Mouse (Mus musculus): ENCODE measurements around the gene Pias4. TPM values are rescaled to one million over a fixed set of nuclear protein-coding genes. Genes with fewer than 3 reads are reported as not detected.
"Not testable (repeated sequence)": the region's sequence is repeated elsewhere in the genome, so short reads cannot be mapped to it uniquely, and the experiment has no call there.

Gene Pias4
- total RNA-seq, 2 experiments from 2014 or later = 22.1 to 22.5 TPM

DNA sequence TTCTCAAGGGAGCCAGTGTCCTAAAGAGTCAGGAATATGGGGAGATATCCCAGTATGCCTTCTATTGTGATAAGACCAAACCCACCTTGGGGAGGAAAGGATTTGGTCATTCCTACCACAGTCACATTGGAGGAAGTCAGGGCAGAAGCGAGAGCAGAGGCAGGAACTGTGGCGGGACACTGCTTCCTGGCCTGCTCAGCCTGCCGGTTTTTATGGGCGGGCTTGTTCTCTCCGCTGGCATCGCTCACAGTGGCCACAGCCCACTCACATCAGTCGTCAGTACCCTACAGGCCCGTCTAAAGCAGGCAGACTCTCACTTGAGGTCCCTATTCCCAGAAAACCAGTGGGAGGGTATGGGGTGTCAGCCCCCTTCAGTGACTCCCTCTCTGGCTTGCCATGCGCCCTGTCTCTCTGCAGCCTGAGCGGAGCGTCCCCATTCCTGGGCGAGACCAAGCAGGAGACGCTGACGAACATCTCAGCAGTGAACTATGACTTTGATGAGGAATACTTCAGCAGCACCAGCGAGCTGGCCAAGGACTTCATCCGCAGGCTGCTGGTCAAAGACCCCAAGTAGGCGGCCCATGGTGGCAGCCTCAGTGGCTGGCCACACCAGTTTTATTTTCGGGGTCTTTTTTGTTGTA, 23.7 kb upstream of the Pias4 start:
- no peak for DNase-seq (ENCODE audit: low spot score in 2 of 2)

DNA sequence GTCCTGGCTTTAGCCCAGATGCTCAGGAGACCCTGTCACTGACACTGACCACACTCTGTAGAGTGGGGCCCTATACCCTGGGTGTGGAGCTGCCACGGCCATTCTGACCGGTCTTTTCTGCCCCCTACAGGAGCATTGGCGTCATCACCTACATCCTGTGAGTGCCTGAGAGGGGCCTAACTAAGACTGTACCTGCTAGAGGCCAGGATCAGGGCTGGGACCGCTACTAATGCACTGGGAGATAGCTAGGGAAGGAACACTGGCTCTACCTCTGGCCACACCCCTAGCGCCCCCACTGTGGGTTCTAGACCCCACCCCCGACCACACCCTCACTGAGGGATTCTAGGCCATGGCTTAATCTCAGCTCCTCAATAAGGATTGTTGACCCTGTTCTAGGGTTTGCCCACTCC, 23.2 kb upstream of the Pias4 start:
- DNase-seq (ENCODE audit: low spot score in 2 of 2) = no peak

DNA sequence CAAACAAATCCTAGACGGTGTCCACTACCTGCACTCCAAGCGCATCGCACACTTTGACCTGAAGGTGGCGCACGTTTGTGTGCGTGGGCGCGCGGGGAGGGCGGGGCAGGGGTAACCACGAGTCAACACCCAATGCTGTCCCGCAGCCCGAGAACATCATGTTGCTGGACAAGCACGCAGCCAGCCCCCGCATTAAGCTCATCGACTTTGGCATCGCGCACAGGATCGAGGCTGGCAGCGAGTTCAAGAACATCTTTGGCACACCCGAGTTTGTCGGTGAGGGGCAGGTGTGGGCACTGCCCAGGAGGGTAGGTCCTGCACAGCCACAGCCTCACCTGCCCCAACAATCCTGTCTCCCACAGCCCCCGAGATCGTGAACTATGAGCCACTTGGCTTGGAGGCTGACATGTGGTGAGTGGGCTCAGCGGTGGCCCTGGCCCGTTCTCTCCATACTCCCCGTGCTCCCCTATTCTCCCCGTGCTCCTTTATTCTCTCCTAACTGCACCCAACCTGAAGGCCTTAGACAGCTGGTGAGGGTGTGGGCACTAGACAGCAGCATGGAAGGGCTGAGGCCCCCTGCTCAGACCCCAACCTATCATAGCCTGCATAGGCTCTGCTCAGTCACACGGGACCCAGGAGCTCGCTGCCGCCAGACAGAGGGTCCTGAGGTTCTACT, 22.7 kb upstream of the Pias4 start:
- peak in 1 of 2 experiments; percentile 18 for DNase-seq (ENCODE audit: low spot score in 2 of 2)

DNA sequence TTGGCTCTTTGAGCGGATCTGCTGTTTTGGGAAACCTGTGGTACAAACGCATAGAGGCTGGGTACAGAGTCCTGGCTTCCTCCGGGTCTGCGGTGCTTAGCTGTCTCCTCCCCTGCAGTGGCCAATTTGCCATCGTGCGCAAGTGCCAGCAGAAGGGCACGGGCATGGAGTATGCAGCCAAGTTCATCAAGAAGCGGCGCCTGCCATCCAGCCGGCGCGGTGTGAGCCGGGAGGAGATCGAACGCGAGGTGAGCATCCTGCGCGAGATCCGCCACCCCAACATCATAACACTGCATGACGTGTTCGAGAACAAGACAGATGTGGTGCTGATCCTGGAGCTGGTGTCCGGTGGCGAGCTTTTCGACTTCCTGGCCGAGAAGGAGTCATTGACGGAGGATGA, 22.1 kb upstream of the Pias4 start:
- peak in 1 of 2 experiments; percentile 20 for DNase-seq (ENCODE audit: low spot score in 2 of 2)

DNA sequence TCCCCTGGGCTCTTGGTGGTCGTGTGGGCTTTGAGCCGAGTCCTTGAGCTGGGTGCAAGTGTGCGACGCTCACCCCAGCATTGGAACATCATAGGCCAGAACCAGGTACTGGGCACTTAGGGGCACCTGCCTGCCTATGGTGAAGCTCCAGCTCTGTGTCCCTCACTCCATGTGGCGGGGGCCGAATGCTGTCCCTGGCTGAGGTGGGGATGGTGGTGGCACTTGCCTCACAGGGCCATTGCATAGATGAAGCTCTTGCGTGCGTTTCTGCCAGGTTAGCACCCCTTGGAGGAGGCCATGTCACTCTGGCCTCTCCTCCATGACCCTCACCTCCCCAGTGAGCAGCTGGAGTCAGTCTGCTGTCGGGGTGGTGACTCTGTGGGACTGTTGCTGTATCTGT, 19.4 kb upstream of the Pias4 start:
- peak in 1 of 2 experiments; percentile 16 for DNase-seq (ENCODE audit: low spot score in 2 of 2)

DNA sequence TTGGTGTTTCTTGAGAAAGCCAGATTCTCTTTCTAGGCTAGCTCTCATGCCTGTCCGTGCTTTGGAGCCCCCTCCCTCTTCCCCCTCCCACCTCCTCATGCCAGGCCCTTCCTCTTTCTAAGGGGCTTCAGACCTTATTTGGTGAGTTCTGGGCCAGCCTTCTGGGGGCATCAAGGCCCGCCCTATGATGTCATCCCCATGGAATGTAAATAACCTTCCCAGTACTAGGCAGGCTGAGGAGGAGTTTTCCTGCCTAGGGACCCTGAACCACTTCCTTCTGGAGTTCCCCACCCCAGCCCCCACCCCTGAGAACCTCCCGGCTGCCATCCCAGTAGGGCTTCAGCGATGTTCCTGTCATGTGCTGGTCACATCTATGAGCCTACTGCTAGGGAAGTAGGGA, 17.0 kb upstream of the Pias4 start:
- DNase-seq (ENCODE audit: low spot score in 2 of 2) = no peak

DNA sequence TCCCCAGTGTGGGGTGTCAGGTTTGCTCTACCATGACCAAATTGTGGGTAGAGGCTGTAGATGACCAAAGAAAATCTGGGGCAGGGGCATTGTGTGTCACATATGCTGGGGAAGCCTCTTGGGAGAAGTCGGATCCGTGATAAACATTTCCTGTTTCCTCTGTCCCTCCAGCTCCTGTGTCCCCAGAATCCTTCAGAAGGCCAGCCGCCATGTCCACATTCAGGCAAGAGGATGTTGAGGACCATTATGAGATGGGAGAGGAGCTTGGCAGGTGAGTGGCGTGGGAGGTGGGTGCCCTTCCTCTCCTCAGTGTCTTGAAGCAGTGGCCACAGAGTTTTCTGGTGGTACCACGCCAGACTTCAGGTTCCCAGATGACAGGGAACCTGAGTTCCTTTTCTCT, 16.1 kb upstream of the Pias4 start, which contains the start of gene 4930442H23Rik:
4930442H23Rik (minus strand) TSS at position 45 of the 400 bp plus-strand sequence.
- DNase-seq (ENCODE audit: low spot score in 2 of 2) = no peak

DNA sequence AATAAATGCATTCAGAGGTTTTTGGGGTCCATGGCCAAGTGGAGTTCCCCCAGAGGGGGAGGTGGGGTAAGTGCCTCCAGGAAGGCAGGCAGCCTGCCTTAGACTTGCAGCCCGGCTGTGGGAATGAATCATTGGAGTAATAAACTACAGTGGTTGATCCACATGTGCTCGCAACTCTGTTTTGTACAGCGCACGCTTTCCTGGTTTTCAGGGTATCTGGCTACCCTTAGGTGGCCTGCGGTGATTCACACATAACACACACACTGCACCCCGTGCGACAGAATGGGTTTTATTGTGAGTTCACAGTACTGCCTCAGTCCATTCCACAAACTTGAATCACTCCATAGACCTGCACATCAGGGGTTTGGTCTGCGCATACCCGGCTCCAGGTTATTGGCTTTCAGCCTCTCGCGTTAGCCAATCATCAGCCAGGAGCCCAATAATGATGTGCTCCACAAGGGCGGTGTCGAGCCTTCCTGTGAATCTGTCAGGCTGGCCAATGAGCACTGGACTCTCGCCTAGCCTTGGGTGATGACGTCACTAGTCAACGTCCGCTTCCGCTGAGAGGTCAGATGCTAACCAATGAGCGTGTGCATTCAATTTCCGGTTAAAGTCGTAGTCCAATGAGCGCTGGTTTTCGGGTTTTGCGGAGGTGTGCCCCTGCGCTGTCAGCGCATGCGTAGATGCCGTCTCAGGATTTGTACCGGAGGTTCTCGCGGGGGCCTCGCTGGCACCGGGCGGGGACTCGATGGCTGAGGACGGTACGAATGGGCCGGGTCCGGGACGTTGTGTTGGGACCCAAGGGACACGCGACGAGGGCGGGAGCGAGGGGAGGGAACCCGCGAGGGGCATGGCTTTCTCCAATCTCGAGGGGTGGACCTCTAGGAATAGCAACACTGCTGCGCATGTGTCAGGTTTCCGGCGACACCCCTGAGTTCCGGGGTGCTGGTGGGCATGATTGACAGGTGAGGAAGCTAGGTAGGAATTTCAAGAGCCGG, 14.9 kb upstream of the Pias4 start, which contains the start of gene Dapk3:
Dapk3 (plus strand) TSS at position 670 of the 998 bp plus-strand sequence.
- peak; percentile 90 to 94 for DNase-seq (ENCODE audit: low spot score in 2 of 2)

DNA sequence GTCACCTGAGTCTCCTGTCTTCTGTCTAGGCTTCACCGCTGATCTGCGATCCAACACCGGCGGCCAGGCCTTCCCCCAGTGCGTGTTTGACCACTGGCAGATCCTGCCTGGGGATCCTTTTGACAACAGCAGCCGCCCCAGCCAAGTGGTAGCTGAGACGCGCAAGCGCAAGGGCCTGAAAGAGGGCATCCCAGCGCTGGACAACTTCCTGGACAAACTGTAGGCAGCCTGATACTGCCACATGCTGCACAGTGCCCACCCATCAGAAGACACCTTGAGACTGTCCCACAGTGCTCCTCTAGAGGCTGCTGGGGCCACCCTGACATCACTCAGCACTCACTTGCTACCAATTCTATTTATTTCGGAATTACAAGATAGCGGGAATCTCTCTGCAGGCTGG, 14.1 kb upstream of the Pias4 start:
- not testable (repeated sequence) for DNase-seq (ENCODE audit: low spot score in 2 of 2)

DNA sequence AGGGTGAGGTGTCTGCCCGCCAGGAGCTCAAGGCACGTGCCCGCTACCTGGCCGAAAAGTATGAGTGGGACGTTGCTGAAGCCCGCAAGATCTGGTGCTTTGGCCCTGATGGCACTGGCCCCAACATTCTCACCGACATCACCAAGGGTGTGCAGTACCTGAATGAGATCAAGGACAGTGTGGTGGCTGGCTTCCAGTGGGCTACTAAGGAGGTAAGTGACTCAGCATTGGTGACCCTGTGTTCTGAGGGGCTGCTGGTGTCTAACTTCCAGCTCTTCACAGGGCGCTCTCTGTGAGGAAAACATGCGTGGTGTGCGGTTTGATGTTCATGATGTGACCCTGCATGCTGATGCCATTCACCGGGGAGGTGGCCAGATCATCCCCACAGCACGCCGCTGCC, 13.2 kb upstream of the Pias4 start:
- no peak for DNase-seq (ENCODE audit: low spot score in 2 of 2)

DNA sequence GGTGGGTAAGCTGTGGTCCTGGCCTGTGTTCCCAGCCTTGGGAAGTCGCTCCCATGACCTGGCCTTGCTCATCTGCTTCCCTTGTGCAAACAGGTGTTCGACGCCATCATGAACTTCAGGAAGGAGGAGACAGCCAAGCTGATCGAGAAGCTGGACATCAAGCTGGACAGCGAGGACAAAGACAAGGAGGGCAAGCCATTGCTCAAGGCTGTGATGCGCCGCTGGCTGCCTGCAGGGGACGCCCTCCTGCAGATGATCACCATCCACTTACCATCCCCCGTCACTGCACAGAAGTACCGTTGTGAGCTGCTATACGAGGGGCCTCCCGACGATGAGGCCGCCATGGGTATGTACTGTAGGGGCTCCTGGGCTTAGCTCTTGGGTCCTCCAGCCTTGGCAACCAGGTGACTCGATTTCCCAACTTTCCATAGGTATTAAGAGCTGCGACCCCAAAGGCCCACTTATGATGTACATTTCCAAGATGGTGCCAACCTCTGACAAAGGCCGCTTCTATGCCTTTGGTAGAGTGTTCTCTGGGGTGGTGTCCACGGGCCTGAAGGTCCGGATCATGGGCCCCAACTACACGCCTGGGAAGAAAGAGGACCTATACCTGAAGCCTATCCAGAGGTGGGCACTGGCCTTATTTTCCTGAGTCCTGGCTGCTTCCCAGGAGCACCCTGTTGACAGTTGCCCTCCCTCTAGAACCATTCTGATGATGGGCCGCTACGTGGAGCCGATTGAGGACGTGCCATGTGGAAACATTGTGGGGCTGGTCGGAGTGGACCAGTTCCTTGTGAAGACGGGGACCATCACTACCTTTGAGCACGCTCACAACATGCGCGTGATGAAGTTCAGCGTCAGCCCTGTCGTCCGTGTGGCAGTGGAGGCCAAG, 12.0 kb upstream of the Pias4 start:
- DNase-seq (ENCODE audit: low spot score in 2 of 2) = no peak

DNA sequence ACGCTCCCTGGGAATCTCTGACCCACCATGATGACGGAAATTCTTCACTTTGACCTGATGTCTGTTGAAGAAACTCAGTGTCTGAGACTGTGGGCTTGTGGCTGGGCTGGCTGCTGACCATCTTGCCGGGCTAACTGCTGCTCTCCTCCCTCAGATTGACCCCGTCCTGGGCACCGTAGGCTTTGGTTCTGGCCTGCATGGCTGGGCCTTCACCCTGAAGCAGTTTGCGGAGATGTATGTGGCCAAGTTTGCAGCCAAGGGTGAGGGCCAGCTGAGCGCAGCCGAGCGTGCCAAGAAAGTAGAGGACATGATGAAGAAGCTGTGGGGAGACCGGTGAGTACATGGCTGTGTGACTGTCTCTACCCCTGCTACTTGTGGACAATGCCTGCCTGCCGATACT, 11.2 kb upstream of the Pias4 start:
- no peak for DNase-seq (ENCODE audit: low spot score in 2 of 2)

DNA sequence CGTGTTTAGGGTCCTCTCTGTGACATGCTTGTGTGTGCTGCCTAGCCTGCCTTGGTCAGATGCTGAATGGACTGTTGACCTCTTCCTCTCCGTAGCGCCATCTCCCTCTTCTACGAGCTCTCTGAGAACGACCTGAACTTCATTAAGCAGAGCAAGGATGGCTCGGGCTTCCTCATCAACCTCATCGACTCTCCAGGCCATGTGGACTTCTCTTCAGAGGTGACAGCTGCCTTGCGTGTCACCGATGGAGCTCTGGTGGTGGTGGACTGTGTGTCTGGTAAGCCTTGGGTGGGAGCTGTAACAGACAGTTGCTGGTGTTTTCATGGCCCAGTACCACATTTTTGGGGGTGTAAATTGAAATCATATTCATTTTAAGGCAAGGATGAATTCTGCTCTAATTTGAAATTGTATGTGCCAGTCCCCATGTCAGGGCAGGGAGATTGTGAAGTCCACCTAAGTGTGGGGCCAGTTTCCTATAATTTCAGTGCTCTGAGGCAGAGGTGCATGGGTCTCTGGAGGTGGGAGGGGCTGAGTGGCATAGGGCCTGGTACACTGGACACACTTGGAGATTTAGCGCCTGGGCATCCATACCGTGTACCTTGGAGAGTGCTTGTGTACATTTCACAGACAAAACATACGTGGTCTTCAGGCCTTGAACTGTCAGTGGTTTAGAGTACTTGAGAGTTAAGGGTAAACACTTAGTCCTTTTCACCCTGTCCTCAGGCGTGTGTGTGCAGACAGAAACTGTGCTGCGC, 10.4 kb upstream of the Pias4 start:
- no peak for DNase-seq (ENCODE audit: low spot score in 2 of 2)

DNA sequence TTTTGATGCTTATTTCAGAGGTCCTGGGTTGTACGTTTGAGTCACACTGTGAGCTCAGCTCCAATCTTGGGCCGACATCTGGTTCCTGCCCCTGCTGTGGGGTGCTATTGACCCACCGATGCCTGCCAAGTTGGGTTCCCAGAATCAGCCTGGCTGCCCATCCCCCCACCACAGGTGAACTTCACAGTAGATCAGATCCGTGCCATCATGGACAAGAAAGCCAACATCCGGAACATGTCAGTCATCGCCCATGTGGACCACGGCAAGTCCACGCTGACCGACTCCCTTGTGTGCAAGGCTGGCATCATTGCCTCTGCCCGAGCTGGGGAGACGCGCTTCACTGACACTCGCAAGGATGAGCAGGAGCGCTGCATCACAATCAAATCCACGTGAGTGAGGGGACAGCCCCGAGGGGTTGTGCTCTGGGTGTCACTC, 9.8 kb upstream of the Pias4 start:
- no peak for DNase-seq (ENCODE audit: low spot score in 2 of 2)

DNA sequence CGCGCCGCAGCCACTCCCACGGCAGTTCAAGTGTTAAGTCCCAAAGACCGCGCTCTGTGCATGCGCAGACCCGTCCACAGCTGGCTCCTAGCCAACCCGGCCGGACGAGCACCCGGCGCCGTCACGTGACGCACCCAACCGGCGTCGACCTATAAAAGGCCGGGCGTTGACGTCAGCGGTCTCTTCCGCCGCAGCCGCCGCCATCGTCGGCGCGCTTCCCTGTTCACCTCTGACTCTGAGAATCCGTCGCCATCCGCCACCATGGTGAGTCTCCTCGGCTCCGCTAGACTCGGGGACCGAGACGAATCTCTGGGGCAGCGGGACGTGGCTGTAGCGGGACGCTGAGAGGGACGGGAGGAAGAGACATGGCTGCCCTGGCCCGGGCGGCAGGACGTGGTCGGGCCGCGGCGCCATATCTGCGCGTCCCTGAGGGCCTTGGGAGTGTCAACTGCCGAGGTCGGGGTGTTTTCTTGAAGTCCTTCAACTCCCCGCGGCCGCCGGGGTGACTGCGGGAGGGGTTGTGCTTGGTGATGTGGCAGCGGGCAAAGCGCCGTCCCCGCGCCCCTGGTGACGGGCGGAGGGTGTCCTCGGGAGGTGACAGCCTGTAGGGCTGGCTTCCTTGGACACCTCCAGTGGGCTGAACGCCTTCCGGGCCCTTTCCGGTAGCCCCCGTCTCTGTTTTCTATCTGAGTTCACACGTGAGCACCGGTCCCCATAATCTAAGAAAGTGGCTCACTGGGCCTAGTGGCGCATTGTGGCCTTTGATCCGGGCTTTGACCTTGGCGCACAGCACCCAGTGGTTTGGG, 8.9 kb upstream of the Pias4 start, which contains the start of gene Eef2:
Eef2 (plus strand) TSS at position 166 of the 806 bp plus-strand sequence.
- peak; percentile 100 for DNase-seq (ENCODE audit: low spot score in 2 of 2)

DNA sequence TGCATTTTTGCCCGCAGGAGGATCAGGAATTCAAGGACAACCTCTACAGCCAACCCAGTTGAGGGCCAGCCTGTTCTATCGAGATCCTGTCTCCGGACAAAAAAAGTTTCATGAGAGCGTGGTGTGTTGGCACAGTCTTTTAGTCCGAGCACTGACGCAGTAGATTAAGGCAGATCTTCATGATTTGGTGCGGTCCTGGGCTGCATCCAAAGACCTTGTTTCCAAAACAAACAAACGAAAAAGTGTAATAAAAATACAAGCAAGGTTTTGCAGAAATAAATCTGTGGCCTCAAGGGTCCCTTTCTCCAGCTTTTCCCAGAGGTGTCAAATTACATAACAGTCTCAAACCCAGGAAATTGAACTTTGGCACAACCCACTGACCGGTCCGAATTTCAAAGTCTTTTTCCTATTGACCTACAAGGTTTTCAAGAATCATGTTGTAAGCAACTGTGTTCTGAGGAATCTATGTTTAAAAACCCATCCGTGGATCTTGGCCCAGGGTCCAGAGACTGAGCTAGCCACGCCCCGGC, 8.3 kb upstream of the Pias4 start:
- DNase-seq (ENCODE audit: low spot score in 2 of 2) = peak in 1 of 2 experiments; percentile 69

DNA sequence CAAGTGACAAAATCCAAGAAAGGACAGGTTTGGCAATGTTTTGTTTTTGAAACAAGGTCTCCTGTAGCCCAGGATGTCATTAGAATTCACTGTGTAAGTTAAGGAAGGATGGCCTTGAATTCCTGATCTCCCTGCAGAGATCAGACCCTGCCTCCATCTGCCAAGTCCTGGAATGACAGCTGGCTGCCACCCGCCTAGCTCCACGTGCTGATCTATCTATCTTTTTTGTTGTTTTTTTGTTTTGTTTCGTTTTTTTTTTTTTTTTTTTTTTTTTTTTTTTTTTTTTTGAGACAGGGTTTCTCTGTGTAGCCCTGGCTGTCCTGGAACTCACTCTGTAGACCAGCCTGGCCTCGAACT, 7.6 kb upstream of the Pias4 start:
- not testable (repeated sequence) for DNase-seq (ENCODE audit: low spot score in 2 of 2)

DNA sequence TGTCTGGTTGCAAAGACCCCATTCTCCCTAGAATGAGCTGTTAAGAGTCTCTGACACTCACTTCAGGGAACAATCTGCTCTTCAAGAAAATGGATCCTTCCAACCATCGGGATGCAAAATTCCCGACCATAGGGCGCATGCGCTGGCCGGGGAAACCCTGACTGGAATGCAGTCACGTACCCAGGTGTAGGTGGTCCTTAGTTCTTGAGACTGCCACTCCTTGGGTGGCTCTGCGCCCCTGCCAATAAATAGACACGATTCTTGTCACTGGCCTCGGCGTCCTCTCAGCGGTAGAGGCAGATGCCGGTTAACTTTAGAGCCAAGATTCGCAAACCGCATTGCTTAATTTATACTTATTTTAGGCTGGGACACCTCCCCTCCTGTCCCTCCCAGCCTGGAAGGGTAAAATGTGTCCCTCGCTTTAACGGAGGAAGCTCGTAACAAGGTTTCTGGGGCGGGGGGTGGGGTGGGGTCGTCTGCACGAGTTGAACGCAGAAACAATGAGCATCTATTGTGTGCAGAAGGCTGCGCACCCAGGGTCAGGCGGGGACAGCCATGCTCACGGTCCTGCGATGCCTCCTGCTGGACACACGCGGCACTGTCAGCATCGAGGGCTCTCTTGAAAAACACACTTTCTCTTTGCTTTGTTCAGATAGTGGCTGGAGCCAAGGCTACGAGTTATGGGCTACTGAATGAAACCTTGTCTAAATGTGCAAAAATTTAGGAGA, 7.1 kb upstream of the Pias4 start:
- peak; percentile 82 to 90 for DNase-seq (ENCODE audit: low spot score in 2 of 2)

All from gastrocnemius, postnatal 4 days (tissue).